Mouse (Mus musculus): Measurements from ENCODE around the gene Rnf220.

Gene Rnf220

GRCm38 (mm10) chr4:117229590-117229989 is 267.3 kb downstream of the Rnf220 start:
- no peak for DNase-seq (ENCODE audit: low read depth, low spot score)

DNA sequence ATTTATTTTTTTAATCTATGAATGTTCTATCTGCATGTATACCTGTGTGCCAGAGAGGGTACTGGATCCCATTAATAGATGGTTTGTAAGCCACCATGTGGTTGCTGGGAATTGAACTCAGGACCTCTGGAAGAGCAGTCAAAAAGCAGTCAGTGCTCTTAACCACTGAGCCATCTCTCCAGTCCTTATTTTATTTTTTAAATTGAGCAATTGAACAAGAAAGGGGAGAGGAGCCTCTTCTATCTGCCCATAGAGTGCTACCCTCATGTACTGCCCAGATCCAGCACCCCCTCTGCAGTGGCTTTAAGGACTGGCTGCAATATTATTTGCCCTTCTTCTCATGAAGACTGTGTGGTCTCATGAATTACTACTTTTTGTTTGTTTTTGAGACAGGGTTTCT is 271.6 kb downstream of the Rnf220 start:
- no peak for DNase-seq (ENCODE audit: low read depth, low spot score)

DNA sequence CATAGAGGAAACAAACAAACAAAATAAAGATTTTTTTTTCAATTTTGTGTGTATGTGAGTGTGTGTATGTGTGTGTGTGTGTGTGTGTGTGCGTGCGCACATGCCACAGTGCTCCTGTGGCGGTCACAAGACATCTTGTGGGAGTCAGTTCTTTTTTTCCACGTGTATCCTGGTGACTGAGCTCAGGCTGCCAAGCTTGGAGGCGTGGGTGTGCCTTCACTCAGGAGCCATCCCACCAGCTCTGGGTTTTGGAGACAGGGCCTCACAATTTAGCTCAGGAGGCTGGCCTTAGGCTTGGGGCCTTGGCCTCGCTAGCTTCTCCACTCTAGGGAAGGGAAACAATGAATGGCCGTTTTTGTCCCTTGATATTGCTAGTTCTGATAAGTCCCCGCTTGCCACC is 272.7 kb downstream of the Rnf220 start:
- peak; percentile 71 for DNase-seq (ENCODE audit: low read depth, low spot score)

DNA sequence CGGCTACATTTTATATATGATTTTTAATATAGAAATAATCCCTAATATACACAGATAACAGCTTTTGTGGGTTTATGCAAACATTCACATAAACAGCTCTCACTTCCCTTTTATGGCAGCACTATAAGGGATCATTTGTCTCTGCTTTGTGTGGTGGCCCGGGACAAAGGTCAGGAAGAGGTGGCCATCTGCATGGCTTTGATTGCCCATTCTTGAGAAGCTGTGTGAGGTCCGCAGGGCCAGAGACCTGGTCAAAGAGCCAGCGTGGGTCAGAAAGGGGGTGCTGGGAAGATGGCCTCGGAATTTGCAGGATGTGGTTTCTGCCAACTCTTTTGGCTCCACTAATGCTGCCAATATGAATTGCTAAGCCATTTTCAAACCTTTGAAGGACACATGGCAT is 273.9 kb downstream of the Rnf220 start:
- no peak for DNase-seq (ENCODE audit: low read depth, low spot score)

DNA sequence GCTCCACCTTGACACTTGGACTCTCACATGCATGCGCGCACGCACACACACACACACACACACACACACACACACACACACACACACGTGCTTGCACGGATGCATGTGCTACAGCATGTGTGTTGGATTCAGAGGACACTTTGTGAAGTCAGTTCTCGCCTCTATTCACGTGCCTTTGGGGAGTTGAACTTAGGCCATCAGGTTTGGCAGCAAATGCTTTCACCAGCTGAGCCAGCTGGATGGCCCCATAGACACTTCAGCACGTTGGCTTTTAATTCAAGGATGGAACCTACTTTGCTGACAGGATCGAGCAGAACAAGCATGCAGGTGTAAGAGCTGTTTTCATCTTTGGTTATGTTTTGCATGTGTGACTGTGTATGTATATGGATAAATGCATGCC is 275.0 kb downstream of the Rnf220 start:
- DNase-seq (ENCODE audit: low read depth, low spot score), result no peak
